Mouse (Mus musculus) CD8-positive naive resting alpha-beta T cell, adult 2 months (primary cell): Measurements from ENCODE around the gene Moap1.
A peak's percentile ranks its signal among the peaks of the same experiment; 100 is the strongest.

ENCODE experiments used
- DNase-seq, 2 experiments: peaks; one replicate each; pipeline ENCODE4 v3.0.0; 2022; ENCODE audit warnings: low read depth in 2 of 2, low spot score in 2 of 2

Gene Moap1

GRCm38 (mm10) chr12:102706833-102707463 lies 36.5 kb downstream of the Moap1 start:
- no peak for DNase-seq

- no peak for DNase-seq
Measured at GRCm38 (mm10) chr12:102705906-102706640, 37.4 kb downstream of the Moap1 start.

DNA sequence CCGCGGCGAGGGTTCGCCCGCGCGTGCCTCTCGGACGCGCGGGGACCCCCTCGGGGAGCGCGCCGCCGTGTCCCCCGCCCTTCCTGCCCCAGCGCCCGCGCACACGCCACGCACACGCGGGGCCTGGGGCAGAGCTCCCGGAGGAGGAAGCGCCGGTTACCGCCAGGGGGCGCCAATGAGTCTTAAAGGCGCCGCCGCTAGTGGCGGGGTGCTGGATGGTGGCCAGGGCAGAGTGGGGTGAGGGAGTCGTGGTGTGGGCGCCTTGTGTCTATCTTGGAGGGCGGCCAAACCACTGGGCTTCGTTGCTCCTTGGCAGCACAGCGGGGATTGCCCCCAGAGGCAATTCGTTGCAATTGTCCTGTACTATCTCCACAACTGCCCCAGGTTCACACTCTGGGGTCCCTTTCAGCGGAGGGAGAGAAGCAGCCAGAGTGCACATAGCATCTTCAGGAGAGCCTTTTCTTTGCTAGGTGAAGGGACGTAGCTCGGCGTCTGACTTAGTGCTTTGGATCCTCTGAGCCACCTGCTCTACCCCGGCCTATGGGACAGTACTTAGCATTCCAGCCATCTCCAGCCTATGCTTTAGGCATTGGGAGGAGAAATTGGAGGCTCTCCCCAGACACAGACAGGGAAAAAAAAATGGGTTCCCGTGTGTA lies 38.1 kb downstream of the Moap1 start:
- peak; percentile 93 to 94 for DNase-seq

GRCm38 (mm10) chr12:102704457-102705198 lies 38.8 kb downstream of the Moap1 start, which contains the start of gene Itpk1:
Itpk1 (minus strand) TSS chr12:102704930.
- peak; percentile 25 to 43 for DNase-seq

- DNase-seq, result peak in 1 of 2 experiments; percentile 17
Measured at GRCm38 (mm10) chr12:102703921-102704408, 39.5 kb downstream of the Moap1 start.

- no peak for DNase-seq
Measured at GRCm38 (mm10) chr12:102703441-102703840, 40.0 kb downstream of the Moap1 start.

GRCm38 (mm10) chr12:102703111-102703412 lies 40.4 kb downstream of the Moap1 start:
- no peak for DNase-seq

GRCm38 (mm10) chr12:102702356-102703110 lies 40.9 kb downstream of the Moap1 start:
- peak; percentile 76 to 83 for DNase-seq

- DNase-seq, result no peak
Measured at GRCm38 (mm10) chr12:102701691-102702207, 41.7 kb downstream of the Moap1 start.

GRCm38 (mm10) chr12:102700453-102700852 lies 43.0 kb downstream of the Moap1 start:
- DNase-seq, result no peak

GRCm38 (mm10) chr12:102699156-102699555 lies 44.3 kb downstream of the Moap1 start:
- no peak for DNase-seq

DNA sequence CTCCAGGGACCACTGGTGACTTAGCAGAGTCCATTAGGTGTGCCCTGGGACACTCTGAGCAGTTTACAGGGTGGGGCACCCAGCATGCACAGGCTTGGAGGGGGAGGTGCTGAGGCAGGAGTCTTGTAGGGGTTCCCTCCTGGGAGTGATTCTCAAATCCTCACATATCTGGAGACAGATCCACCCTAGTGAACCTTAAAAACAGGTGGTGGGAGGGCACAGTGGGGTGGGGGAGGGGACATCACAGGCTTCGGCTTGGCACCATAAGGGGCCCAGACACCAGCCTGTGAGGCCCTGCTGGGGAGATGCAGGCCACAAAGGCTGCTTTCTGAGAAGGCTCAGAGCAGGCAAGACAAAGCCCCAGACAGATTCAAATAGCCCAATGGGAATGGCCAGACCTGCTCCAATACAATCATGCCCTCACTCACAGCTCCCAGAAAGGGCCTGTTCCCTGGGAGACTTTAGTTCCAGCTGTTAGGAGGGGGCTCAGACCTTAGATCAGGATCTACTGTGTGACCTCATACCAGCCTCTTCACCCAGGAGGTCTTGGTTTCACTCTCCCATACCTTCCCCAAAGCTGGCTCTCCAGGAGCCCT lies 45.3 kb downstream of the Moap1 start:
- DNase-seq, result no peak

DNA sequence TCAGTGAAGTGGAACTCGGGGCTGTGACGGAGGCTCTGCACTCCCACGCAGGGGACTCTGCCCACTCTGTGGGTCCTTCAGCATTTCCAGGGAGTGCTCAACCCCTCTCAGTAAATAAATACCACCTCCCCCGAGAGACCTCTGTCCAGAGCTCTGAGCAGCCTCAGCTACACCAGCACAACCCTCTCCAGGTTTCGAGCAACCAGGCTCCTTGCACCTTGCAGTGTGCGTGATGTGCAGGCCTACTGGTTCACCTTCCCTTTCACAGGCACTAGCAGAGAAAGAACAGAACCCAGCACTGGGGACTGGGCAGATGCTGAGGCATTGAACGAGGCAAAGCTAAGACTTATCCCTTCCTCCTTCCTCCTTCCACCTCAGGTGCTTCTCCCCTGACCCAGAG lies 46.1 kb downstream of the Moap1 start:
- DNase-seq, result no peak

DNA sequence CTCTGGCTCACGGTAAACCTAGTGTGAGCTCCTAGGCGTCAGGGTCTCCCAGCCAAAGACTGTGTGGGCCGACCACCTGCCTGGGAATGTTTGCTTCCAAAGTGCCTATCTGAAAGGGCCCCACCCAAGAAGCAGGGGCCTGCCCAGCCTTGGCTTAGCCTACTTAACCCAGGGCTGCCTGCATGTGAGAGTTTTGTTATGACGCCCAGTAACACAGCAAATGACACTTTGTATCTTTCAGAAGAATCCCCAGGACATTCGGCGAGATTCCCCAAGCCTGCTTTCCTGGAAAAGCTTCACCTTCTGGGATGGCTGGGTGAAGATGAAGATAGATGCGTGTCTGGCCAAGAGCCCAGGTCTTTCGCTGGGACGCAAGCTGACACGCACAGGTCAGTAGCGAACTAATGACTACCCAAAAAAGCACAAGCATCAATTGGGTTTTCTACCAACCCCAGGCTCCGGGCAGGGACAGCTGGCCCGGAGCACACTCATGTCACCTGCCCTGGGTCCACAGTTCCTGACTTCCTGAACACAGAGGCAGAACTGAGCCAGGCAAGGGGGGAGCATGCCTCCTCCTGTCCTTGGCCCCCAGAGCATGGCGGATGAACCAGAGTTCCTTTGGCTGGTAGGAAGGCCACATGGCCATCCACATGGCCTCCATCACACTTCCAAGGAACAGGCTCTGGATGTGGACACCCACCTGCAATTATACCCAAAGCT lies 46.7 kb downstream of the Moap1 start:
- DNase-seq, result no peak

DNA sequence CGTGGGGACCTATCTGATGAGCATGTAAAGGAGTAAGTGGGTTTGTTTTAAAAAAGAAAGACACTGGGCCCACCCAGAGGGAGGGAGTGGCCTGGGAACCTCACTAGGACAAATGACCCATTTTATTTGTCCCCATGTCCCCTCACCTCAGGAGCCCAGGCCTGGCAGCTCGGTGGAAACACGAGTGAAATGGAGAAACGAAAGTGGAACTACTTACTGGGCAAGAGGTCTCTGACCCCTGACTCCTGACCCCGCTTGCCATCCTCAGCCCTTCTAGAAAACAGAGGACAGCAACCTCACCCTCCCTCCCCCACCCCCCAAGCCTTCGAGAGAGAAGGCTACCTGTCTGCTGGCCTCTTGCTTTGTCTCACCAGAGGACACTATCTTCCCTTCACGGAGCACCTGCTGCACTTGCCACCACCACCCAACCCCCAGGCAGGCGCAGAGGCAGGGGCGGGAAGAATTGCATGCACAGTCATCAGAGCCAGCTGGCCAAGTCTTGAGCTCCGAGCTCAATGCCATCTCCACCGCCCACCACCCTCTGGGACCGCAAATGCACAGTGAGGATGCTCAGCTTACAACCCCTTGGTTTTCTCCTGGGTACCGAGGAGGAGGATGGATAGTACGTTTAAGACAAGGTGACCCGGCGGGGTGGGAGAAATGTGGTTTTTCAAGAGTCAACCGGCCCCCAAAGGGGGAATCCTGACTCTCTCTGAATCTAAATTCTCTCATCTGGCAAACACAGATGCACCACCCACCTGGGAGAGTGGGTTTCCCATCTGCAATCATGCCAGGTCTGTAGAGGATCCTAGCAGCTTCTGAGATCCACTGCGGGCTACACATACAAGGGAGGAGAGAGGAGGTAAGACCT lies 47.9 kb downstream of the Moap1 start:
- no peak for DNase-seq
